Mouse (Mus musculus) ES-CJ7 (cell line): Measurements from ENCODE around the gene Prss56.

Experiments
- DNase-seq: peaks from one replicate; pipeline ENCODE4 v3.0.0; 2011; ENCODE audit warnings: low read depth, low spot score

Prss56 gene

GRCm38 (mm10) chr1:87183013-87183412 lies at the start of gene Prss56:
TSS of gene Prss56 (plus strand) at chr1:87183313.
- DNase-seq, result no peak

GRCm38 (mm10) chr1:87141550-87141949 lies 41.6 kb upstream of the Prss56 start:
- DNase-seq, result no peak

- DNase-seq, result no peak
Measured at GRCm38 (mm10) chr1:87142456-87142855, 40.7 kb upstream of the Prss56 start.

- no peak for DNase-seq
Measured at GRCm38 (mm10) chr1:87143141-87143540, 40.0 kb upstream of the Prss56 start.

GRCm38 (mm10) chr1:87149422-87149821 lies 33.7 kb upstream of the Prss56 start:
- DNase-seq, result no peak

GRCm38 (mm10) chr1:87151286-87151685 lies 31.8 kb upstream of the Prss56 start:
- no peak for DNase-seq

GRCm38 (mm10) chr1:87153776-87154500 lies 29.2 kb upstream of the Prss56 start:
- DNase-seq, result peak; percentile 55

- peak; percentile 61 for DNase-seq
Measured at GRCm38 (mm10) chr1:87154501-87155120, 28.5 kb upstream of the Prss56 start.

GRCm38 (mm10) chr1:87155531-87156198 lies 27.4 kb upstream of the Prss56 start:
- DNase-seq, result peak; percentile 50

GRCm38 (mm10) chr1:87156199-87156587 lies 26.9 kb upstream of the Prss56 start, which contains the start of gene Ecel1:
TSS of gene Ecel1 (minus strand) at chr1:87156521.
- peak; percentile 34 for DNase-seq

GRCm38 (mm10) chr1:87159396-87159795 lies 23.7 kb upstream of the Prss56 start:
- no peak for DNase-seq

GRCm38 (mm10) chr1:87164164-87164795 lies 18.8 kb upstream of the Prss56 start:
- no peak for DNase-seq

- no peak for DNase-seq
Measured at GRCm38 (mm10) chr1:87164796-87165184, 18.3 kb upstream of the Prss56 start.

- no peak for DNase-seq
Measured at GRCm38 (mm10) chr1:87170458-87170857, 12.7 kb upstream of the Prss56 start.

- no peak for DNase-seq
Measured at GRCm38 (mm10) chr1:87171312-87171711, 11.8 kb upstream of the Prss56 start.

- DNase-seq, result no peak
Measured at GRCm38 (mm10) chr1:87172316-87172715, 10.8 kb upstream of the Prss56 start.

- DNase-seq, result peak; percentile 83
Measured at GRCm38 (mm10) chr1:87174006-87174955, 8.8 kb upstream of the Prss56 start.

- DNase-seq, result peak; percentile 88
Measured at GRCm38 (mm10) chr1:87175852-87176292, 7.2 kb upstream of the Prss56 start.

- no peak for DNase-seq
Measured at GRCm38 (mm10) chr1:87180896-87181295, 2.2 kb upstream of the Prss56 start.

GRCm38 (mm10) chr1:87183998-87184750 lies 1.1 kb downstream of the Prss56 start:
- DNase-seq, result peak; percentile 54
